Mouse (Mus musculus) myocyte (in vitro differentiated cells): Measurements from ENCODE around the gene Ten1. TPM values are rescaled to one million over a fixed set of nuclear protein-coding genes. Genes with fewer than 3 reads are reported as not detected.

Source experiments
- H3K27me3 ChIP-seq: one replicate; pipeline ENCODE4 v1.6.1; 2011; ENCODE audit not compliant: control insufficient read depth, insufficient read depth, insufficient read length
- H3K36me3 ChIP-seq: one replicate; pipeline ENCODE4 v1.6.1; 2011; ENCODE audit not compliant: control insufficient read depth, insufficient read depth
- H3K4me2 ChIP-seq: one replicate; pipeline ENCODE4 v1.6.1; 2011; ENCODE audit warnings: low read depth, control low read depth
- H3K4me3 ChIP-seq: one replicate; pipeline ENCODE4 v1.5.1; 2011; ENCODE audit warnings: mild to moderate bottlenecking, control low read depth, moderate library complexity
- H3K79me2 ChIP-seq: one replicate; pipeline ENCODE4 v1.6.1; 2011; ENCODE audit not compliant: control insufficient read depth, insufficient read depth
- H3ac ChIP-seq: one replicate; pipeline ENCODE4 v1.6.1; 2011; ENCODE audit not compliant: control insufficient read depth, insufficient read length
- CEBPB ChIP-seq: IDR thresholded peaks from 2 replicates; pipeline ENCODE4 v1.6.1; 2011; ENCODE audit warnings: mild to moderate bottlenecking, moderate library complexity; ENCODE audit not compliant: poor library complexity, insufficient read depth, severe bottlenecking
- E2F4 ChIP-seq: IDR thresholded peaks from one replicate; pipeline ENCODE4 v1.6.1; 2011; ENCODE audit warnings: mild to moderate bottlenecking, control low read depth, moderate library complexity; ENCODE audit not compliant: insufficient read depth
- MAX ChIP-seq: IDR thresholded peaks from one replicate; pipeline ENCODE4 v1.6.1; 2011; ENCODE audit warnings: low read depth, mild to moderate bottlenecking, control low read depth
- MYOD1 ChIP-seq, 3 experiments: IDR thresholded peaks; one replicate each; pipeline ENCODE4 v1.6.1; 2011; ENCODE audit warnings: control low read depth in 2 of 3, low read depth in 2 of 3, mild to moderate bottlenecking in 2 of 3, moderate library complexity in 1 of 3; ENCODE audit not compliant: insufficient read length in 2 of 3, control insufficient read depth in 1 of 3
- MYOG ChIP-seq, 3 experiments: IDR thresholded peaks; one replicate each; pipeline ENCODE4 v1.6.1; 2011; ENCODE audit warnings: control low read depth in 2 of 3, low read depth in 2 of 3, mild to moderate bottlenecking in 2 of 3; ENCODE audit not compliant: insufficient read length in 2 of 3, control insufficient read depth in 1 of 3, insufficient read depth in 1 of 3
- POLR2A ChIP-seq: IDR thresholded peaks from one replicate; pipeline ENCODE4 v1.6.1; 2011; ENCODE audit warnings: low read depth, mild to moderate bottlenecking, control low read depth, moderate library complexity; ENCODE audit not compliant: insufficient read length
- POLR2AphosphoS2 ChIP-seq: IDR thresholded peaks from one replicate; pipeline ENCODE4 v1.6.1; 2011; ENCODE audit warnings: low read depth, control low read depth; ENCODE audit not compliant: insufficient read length
- REST ChIP-seq: IDR thresholded peaks from one replicate; pipeline ENCODE4 v1.6.1; 2011; ENCODE audit warnings: mild to moderate bottlenecking, control low read depth, moderate library complexity; ENCODE audit not compliant: insufficient read depth, insufficient read length
- SRF ChIP-seq: IDR thresholded peaks from one replicate; pipeline ENCODE4 v1.6.1; 2011; ENCODE audit warnings: low read depth; ENCODE audit not compliant: control insufficient read depth, insufficient read length
- TCF12 ChIP-seq: IDR thresholded peaks from one replicate; pipeline ENCODE4 v1.6.1; 2011; ENCODE audit warnings: mild to moderate bottlenecking, control low read depth; ENCODE audit not compliant: poor library complexity, insufficient read depth, severe bottlenecking
- TCF3 ChIP-seq: IDR thresholded peaks from one replicate; pipeline ENCODE4 v1.6.1; 2011; ENCODE audit warnings: low read depth, control low read depth; ENCODE audit not compliant: insufficient read length
- USF1 ChIP-seq: IDR thresholded peaks from one replicate; pipeline ENCODE4 v1.6.1; 2011; ENCODE audit warnings: low read depth, mild to moderate bottlenecking, control low read depth, moderate library complexity
- polyA plus RNA-seq: library from polyadenylated mRNA; unstranded; fragments of >200 nt; fragmentation: generic; extraction: Trizol; gene quantifications from one replicate; pipeline ENCODE4 v1.2.1, GENCODE M21; 2012; ENCODE audit warnings: missing spikeins

Ten1 gene
- polyA plus RNA-seq, 1 experiment, result 61.4 TPM

DNA sequence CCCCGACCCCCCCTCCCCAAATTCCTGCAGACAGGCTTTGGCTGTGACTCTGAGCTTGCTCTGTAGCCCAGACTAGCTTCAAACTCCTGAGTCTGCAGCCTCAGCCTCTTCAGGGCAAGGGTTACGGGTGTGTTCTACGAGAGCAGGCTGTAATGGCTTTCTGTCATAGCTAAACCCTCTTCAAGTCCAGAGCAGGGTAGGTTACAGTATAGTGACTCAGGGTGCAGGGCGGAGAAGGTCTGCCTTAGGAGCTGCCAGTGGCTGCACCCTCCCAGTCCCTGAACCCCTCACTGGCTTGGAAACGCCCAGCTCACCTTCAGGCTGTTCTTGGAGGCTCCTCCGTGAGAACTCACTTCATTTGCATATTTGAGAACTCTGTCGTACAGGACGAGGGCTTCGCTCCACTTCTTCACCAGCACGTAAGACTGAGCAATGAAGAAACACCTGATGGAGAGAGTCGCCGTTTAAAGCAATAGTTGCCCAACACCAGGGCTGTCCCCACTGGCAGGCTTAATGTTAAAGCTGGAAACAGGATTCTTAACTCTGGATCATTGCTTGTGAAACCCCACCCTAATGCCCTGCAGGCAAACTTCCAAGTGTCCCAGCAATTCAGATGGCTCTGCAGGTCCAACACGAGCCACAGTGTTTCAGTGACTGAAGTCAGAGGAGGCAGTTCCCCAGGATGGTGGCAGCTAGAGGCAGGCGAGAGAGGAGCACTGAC is 49.0 kb downstream of the Ten1 start:
- no peak for TF ChIP-seq SRF
- TF ChIP-seq MYOD1 (IDR thresholded peaks at IDR 0.05; ENCODE audit: control insufficient read depth in 1 of 3, insufficient read length in 2 of 3, low read depth in 2 of 3), result no peak
- TF ChIP-seq TCF3, result no peak
- TF ChIP-seq MAX, result no peak
- TF ChIP-seq E2F4, result no peak
- no peak for TF ChIP-seq MYOG (IDR thresholded peaks at IDR 0.05; ENCODE audit: control insufficient read depth in 1 of 3, insufficient read depth in 1 of 3, insufficient read length in 2 of 3, low read depth in 2 of 3)
- TF ChIP-seq TCF12, result no peak
- no peak for TF ChIP-seq REST
- Histone ChIP-seq H3K4me2 (no peak overlapping the region), H3K4me3 (no peak overlapping the region), H3K36me3 (peaks cover 29% of the 10 kb centered on the region), H3ac (no peak overlapping the region), H3K79me2 (no peaks in the 10 kb centered on the region), H3K27me3 (no peaks in the 10 kb centered on the region)

DNA sequence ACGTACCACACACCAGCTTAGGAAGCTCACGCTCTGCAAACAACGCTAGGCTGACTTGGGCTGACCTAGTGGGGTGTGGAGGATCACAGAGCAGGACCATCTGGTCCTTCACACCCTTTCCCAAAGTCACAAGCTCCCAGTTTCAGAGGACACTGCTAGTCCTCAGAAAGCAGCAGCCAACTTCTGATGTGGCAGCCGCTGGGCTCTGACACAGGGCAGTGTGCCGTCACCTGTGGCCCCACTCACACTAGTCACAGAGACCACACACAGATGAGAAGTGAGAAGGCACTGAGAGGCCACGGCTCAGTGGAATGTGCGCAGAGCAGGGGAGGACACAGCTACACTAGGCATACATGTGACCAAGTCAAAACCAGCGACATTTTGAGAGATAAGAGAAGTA is 52.2 kb downstream of the Ten1 start:
- Histone ChIP-seq H3K4me3 (no peak overlapping the region), H3K27me3 (no peaks in the 10 kb centered on the region), H3ac (no peak overlapping the region), H3K4me2 (no peak overlapping the region), H3K79me2 (no peaks in the 10 kb centered on the region), H3K36me3 (peaks cover 23% of the 10 kb centered on the region)
- TF ChIP-seq REST (no peak), MYOG (IDR thresholded peaks at IDR 0.05; ENCODE audit: control insufficient read depth in 1 of 3, insufficient read depth in 1 of 3, insufficient read length in 2 of 3, low read depth in 2 of 3) (peak in 2 of 3 experiments; percentile 59 to 77), MYOD1 (IDR thresholded peaks at IDR 0.05; ENCODE audit: control insufficient read depth in 1 of 3, insufficient read length in 2 of 3, low read depth in 2 of 3) (peak in 2 of 3 experiments; percentile 55 to 60), TCF3 (peak; percentile 16), MAX (no peak), POLR2A (no peak)

DNA sequence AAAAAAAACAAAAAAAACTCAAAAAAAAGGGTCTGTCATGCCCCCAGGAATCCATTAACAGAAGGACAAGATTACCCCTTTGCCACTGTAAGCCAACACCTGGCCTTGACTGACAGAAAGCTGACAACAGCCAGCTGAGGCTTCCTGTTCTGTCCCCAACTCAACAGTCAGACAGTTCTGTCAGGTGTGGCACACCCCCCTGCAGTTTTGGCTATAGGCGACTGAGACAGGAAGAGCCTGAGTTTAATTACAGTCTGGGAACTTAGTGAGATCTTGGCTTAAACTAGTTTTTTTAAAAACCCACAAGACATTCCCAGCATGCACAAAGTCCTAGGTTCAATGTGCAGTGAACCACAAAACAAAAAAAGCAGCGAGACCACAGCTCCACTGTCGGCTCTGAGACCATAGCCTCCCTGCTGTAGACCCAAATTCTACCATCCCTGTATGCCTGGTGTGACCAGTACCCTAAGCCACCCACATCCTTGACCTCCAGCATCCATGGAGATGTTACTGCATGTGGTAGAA is 54.5 kb downstream of the Ten1 start:
- no peak for TF ChIP-seq USF1
- TF ChIP-seq MYOD1 (IDR thresholded peaks at IDR 0.05; ENCODE audit: control insufficient read depth in 1 of 3, insufficient read length in 2 of 3, low read depth in 2 of 3), result no peak
- TF ChIP-seq MYOG (IDR thresholded peaks at IDR 0.05; ENCODE audit: control insufficient read depth in 1 of 3, insufficient read depth in 1 of 3, insufficient read length in 2 of 3, low read depth in 2 of 3), result no peak
- TF ChIP-seq POLR2AphosphoS2, result no peak
- no peak for TF ChIP-seq POLR2A
- TF ChIP-seq MAX, result no peak
- TF ChIP-seq TCF3, result no peak
- no peak for TF ChIP-seq CEBPB
- no peak for TF ChIP-seq REST
- TF ChIP-seq TCF12, result no peak
- TF ChIP-seq E2F4, result no peak
- no peaks in the 10 kb centered on the region for H3K27me3 ChIP-seq
- peaks cover 11% of the 10 kb centered on the region for H3K36me3 ChIP-seq
- no peak overlapping the region for H3K4me3 ChIP-seq
- no peak overlapping the region for H3K4me2 ChIP-seq
- no peak overlapping the region for H3ac ChIP-seq
- H3K79me2 ChIP-seq, result peaks cover 9% of the 10 kb centered on the region

DNA sequence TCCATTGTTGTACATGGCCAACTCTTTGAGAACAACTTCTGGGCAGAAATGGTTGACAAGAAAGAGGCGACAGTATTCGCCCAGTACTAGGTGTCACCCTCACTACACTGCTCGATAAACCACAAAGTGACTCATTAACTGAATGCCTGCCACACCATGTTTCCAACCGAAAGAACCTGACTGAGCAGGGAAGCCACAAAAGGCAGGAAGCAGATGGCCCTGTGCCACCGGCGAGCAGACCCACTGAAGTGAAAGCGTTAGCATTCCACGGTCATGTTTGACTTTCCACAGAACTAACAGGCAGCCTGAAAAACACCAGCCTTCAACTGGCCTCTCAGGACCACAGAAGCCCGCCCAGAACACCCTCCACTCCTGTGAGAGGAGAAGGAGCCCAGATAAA is 56.0 kb downstream of the Ten1 start:
- Histone ChIP-seq H3K36me3 (peaks cover 15% of the 10 kb centered on the region), H3K27me3 (no peaks in the 10 kb centered on the region), H3K4me3 (no peak overlapping the region), H3ac (no peak overlapping the region), H3K4me2 (peak overlapping the region; percentile 64), H3K79me2 (peaks cover 9% of the 10 kb centered on the region)
- TF ChIP-seq E2F4, result no peak
- TF ChIP-seq REST, result no peak
- TF ChIP-seq MYOG (IDR thresholded peaks at IDR 0.05; ENCODE audit: control insufficient read depth in 1 of 3, insufficient read depth in 1 of 3, insufficient read length in 2 of 3, low read depth in 2 of 3), result peak in 1 of 3 experiments; percentile 19

DNA sequence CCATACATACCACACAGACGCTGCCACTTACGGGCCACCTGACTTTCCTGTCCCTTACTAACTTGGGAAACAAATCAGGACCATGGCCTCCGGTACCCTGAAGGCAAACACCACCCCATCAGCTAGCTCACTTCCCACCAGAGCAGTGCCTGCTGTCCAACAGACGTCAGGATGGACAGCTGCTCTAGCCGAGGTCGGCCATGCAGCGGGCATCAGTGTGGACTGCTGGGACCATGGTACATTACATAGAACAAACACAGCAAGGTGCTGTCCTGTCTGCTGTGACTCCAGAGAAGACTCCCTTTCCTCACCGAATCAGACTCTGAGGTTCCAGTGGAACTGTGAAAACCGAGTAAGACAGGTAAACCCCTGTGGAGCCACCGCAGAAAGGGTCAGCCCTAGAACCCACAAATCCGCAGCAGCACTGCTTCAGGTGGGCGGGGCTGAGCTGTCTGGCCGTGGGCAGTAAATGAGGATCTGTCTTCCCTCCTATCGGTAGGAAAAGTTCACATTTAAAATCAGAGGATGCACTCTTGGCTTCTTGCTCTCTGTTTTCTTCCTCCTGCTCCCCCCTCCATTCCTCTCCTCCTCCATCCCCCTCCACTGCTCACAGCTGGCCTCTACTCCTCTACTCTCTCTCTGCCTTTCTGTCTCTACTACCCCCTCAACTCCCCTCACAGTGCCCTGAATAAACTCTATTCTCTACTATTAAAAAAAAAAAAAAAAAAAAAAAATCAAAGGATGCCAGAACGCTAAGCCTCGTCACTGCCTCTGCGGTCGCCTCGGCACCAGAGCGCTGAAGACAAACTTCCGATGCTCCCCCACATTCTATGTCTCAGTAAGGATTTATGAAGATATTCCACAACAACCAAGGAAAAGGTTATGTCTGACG is 56.7 kb downstream of the Ten1 start:
- Histone ChIP-seq H3ac (no peak overlapping the region), H3K27me3 (no peaks in the 10 kb centered on the region), H3K79me2 (peaks cover 9% of the 10 kb centered on the region), H3K4me2 (peak overlapping the region; percentile 64), H3K4me3 (no peak overlapping the region), H3K36me3 (peaks cover 20% of the 10 kb centered on the region)
- TF ChIP-seq MAX (no peak), SRF (no peak), TCF12 (no peak), USF1 (no peak), MYOD1 (IDR thresholded peaks at IDR 0.05; ENCODE audit: control insufficient read depth in 1 of 3, insufficient read length in 2 of 3, low read depth in 2 of 3) (peak in 2 of 3 experiments; percentile 74 to 81), TCF3 (no peak), CEBPB (no peak), MYOG (IDR thresholded peaks at IDR 0.05; ENCODE audit: control insufficient read depth in 1 of 3, insufficient read depth in 1 of 3, insufficient read length in 2 of 3, low read depth in 2 of 3) (peak in 2 of 3 experiments; percentile 82 to 84), POLR2AphosphoS2 (no peak), POLR2A (no peak), REST (no peak), E2F4 (no peak)
